Mouse (Mus musculus) urinary bladder, postnatal 10 days (tissue): Measurements from ENCODE around the gene Hpn.

Experiments used
- DNase-seq: peaks from one replicate; pipeline ENCODE4 v3.0.0; 2022; ENCODE audit warnings: low spot score

The Hpn gene

DNA sequence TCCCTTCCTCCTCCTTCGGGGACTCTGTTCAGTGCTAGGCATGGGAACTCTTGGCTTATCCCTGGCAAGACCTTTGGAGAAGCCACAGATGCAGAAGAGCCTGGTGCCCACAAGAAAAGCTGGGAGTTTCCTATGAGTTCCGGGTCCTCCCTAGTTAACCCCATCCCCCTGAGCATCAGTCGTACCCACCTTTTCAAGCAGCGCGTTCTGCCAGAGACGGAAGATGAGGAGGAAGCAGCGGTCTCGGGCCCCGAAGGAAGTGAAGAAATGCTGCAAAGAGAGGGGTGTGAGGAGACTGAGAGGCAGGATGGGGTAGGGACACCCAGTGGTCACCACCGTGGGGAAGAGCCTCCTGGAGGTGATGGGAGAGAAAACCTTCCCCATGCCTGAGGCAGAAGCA lies 25.9 kb upstream of the Hpn start:
- DNase-seq: no peak

DNA sequence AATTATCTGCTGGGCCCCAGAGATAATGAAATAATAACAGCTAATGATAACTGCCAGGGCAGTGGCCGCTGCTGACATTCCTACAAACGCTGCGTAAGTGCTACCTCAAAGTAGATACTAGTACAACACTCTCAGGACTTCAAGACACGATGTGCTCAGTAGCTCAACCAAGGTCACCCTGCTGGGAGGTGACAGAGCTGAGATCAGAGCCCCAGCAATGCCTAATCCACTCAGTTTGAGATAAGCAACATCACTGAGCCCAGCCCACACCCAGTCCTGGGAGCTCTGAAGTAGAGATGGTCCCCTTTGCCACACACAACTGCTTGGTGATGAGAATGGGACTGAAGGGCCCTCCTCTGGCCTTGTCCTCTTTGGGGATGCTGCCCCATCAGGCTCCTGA lies 25.2 kb upstream of the Hpn start:
- no peak for DNase-seq

DNA sequence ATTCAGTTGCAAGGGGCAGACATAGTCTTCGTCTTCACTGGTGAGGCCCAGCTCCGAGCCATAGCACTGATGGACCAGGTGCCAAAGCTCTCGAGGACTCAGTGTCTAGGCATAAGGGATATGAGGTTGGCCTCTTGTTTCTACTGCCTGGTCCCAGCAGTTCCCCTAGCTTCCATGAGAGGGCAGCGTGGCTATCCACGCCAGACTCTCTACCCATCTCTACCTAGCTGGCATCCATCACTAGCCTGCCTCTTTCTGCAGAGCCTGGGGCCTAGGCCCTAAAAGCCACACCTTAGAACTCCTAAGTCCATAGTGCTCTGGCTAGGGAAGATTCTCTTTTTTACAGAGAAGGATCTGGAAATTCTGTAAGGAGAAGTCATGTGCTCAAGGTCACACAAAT lies 24.7 kb upstream of the Hpn start:
- no peak for DNase-seq

DNA sequence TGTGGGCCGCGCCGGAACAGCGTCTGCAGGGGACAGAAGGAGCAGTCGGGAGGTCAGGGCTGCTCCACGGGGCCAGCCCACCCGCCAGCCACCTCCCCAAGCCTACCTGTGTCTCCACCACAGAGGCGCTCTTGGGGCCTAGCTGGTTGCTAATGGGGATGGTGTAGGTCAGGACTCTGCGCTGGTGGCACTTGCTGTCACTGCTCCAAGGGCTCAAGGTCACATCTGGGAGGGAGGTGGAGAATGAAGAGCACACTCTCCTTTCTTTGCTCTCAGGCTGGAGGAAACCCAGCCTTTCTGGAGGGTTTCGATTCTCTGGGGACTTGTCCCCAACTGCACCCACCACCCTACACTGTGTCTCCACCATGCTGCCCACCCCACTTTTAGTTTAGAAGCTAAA lies 20.6 kb upstream of the Hpn start:
- DNase-seq: no peak

DNA sequence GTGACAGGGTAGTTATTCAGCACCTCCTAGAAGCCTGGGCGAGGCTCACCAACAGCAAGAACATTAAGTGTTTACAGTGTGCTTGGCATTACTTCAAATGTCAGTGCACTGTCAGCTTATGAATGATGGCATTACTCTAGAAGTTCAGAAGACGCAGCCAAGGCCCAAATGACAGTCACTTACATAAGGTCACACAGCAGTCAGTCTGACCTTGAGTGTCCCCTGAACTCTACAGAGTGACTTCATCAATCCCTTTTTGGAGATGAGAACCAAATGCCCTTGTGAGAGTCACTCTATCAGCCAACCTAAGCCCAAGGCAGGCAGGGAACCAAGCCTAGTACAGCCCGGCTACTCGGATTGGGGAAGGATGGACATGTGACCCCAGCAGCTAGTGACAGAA lies 16.8 kb upstream of the Hpn start:
- DNase-seq: no peak

DNA sequence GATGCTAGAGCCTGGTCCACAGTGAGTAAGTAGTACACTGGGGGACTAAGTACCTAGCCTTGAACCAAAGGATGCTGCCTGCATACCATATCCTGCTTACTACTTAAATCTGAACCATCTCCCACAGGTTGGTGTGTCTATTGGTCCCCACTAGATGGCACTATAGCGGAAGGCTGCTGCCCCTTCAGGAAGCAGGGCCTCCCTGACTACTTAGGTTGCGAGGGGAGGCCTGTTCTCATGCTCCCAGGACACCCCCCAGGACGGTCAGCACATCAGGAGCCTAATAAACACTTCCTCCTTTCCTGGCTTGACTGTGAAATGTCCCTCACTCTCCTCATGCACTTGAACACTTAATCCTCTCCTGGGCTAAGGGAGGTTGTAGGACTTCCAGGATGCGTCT lies 15.8 kb upstream of the Hpn start:
- DNase-seq: no peak

GRCm38 (mm10) chr7:31130197-31130596 lies 15.1 kb upstream of the Hpn start:
- DNase-seq: no peak

- DNase-seq: no peak
Measured at GRCm38 (mm10) chr7:31128157-31128705, 13.1 kb upstream of the Hpn start.

- no peak for DNase-seq
Measured at GRCm38 (mm10) chr7:31126851-31127724, 12.0 kb upstream of the Hpn start, which contains the start of gene Scn1b. TSS of gene Scn1b (minus strand) at chr7:31127003.

DNA sequence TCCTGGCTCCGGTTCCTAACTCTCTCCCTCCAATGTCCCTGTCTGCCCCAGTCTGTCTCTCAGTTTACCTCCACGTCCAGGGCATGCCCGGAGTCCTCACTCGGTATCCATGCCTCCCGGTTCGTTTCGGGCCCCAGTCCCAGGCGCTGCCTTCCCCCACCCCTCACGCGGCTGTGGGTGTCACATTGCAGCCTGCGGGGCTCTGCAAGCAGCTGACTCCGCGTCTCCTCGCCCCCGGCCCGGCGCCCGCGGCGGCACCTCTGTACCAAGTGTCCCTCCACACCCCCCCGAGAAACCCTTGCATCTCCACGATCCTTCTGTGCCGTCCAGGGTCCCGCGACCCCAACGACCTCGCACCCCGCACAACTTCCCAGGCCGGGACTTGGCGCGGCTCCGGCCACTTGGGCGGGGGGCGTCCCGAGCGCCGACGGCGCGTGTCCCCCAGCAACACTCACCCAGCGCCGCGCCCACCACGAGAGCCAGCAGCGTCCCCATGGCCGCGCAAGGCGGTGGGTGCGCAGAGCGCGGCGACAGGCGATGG lies 11.2 kb upstream of the Hpn start:
- DNase-seq: no peak

GRCm38 (mm10) chr7:31125116-31125515 lies 10.0 kb upstream of the Hpn start:
- DNase-seq: no peak

DNA sequence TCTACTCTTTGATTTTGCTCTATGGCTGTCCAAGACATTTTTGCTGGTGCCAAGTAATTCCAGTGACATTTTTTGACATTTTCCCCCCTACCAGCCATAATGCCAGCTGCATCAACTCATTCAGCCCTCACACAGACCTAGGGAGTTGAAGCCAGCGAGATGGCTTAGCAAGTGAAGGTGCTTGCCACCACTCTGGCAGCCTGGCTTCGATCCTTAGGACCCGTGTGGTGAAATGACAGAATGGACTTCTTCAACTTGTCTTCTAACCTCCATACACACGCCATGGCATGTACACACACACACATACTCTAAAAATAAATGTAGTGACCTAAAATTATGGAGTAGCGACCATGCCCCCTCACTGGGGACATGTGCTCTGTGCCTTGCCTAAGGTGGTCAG lies 9.3 kb upstream of the Hpn start:
- DNase-seq: no peak

GRCm38 (mm10) chr7:31123697-31124096 lies 8.6 kb upstream of the Hpn start:
- DNase-seq: no peak

GRCm38 (mm10) chr7:31122641-31123631 lies 7.8 kb upstream of the Hpn start:
- DNase-seq: no peak

GRCm38 (mm10) chr7:31119556-31119955 lies 4.5 kb upstream of the Hpn start:
- no peak for DNase-seq

- no peak for DNase-seq
Measured at GRCm38 (mm10) chr7:31118486-31118885, 3.4 kb upstream of the Hpn start.

DNA sequence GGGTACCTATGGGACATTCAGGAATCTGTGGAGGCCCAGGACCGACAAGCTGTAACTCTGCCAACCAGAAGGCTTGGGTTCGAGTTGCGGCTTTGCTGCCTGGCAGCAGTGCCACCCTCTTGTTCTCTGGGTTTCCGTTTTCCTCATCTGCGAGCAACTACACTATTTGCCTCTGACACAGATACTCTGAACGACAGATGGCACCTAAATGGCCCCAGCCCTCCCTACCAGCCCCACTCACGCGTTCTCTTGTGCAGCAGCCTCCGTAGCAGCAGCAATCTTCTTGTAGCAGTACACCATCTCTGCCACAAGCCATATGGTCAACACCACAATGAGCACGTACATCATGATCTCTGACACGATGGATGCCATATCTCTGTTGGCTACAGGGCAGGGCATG lies 2.4 kb upstream of the Hpn start:
- DNase-seq: no peak

GRCm38 (mm10) chr7:31116721-31117145 lies 1.6 kb upstream of the Hpn start:
- DNase-seq: no peak

DNA sequence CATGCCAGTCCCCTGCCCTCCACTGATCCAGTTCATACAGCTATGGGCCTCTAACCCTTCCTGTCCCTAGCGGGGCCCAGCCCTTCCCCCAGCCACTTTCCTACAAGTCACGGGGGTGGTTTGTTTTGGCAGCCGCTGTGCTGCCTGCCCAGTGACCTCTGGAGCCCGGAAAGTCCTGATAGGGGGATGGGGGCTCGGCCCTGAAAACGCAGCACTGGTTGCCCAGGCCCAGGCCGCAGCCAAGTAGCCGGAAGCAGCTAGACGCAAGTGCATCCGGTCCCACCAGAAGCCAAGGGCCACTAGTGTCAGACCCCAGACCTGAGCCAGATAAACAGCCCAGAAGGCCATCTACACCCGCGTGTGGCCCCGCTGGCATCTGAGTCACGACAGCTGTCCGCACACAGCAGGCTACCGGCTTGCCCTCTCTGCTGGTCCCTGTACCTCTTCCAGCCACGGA lies 525 bp upstream of the Hpn start:
- DNase-seq: no peak

- no peak for DNase-seq
Measured at GRCm38 (mm10) chr7:31114646-31115045, 444 bp downstream of the Hpn start.

DNA sequence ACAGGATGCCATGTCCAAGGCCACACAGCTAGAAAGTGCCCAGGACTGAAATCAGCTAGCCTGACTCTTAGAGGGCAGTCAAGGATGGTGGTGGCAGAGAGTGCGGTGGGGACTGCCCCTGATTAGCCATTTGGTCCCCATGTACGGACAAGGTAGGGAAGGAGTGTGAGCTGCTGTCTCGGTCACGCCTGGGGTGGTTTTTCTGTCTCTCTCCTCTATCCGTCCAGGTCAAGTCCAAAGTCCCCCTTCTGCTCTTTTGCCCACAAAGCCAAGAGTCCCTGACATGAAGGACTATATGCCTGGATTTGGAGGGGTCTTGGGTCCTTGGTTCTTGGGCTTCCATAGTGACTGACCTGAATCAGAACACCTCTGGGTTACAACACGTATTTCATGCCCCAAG lies 1.3 kb downstream of the Hpn start:
- no peak for DNase-seq

DNA sequence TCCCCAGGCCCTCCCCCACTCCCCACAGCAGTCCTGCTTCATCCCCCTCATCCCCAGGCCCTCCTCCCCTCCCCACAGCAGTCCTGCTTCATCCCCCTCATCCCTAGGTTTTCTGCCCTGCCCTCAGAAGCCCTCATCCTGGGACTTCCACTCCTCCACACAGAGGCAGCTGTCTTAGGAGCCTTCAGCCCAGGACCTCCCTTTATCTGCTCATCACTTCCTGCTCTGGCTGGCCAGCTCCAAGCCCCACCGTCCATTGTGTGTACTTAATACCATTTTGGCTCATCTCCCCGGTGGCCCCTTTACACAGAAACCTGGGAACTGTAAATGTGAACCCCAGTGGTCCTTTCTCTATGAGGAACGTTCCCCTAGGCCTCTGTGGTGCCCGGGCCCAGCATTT lies 3.1 kb downstream of the Hpn start:
- DNase-seq: no peak
